Mouse (Mus musculus) skeletal muscle tissue, adult 2 months (tissue): ENCODE measurements around the gene Spink4.
"Not testable (repeated sequence)": the region's sequence is repeated elsewhere in the genome, so short reads cannot be mapped to it uniquely, and the experiment has no call there.

Source experiments
- DNase-seq: peaks from one replicate; pipeline ENCODE4 v3.0.0-alpha.2; 2012; ENCODE audit warnings: low read depth, low spot score

The Spink4 gene

DNA sequence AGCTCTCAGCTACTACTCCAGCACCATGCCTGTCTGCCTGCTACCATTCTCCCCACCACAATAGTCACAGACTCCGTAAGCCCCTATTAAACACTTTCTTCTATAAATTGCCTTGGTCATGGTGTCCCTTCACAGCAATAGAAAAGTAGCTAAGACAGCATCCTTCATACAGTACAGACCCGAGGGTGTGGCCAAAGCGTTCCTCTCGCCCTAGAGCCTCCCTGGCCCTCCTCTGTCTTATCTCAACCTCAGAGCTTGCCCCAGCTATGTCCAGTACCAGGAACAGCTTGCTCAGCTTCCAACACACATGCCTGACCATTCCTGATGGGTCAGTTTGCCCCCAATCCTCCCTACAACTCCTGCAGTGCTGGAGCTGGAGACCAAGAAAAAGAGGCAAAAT is 19.2 kb upstream of the Spink4 start:
- DNase-seq = no peak

DNA sequence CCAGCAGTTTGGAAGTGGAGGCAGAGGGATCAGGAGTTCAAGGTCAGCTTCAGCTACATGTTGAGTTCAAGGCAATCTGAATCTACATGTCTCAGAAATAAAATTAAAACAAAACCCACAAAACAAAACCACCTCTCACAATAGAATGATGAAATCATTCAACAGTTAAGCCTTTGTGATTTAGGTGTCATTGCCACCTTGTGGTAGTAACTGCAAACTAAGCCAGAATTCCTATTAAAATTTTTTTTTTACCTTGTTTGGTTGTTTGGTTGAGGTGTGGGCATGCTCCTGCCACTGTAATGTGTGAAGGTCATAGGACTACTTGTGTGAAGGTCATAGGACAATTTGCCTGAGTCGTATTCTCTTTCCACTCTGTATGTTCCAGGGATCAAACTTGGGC is 13.6 kb upstream of the Spink4 start:
- no peak for DNase-seq

DNA sequence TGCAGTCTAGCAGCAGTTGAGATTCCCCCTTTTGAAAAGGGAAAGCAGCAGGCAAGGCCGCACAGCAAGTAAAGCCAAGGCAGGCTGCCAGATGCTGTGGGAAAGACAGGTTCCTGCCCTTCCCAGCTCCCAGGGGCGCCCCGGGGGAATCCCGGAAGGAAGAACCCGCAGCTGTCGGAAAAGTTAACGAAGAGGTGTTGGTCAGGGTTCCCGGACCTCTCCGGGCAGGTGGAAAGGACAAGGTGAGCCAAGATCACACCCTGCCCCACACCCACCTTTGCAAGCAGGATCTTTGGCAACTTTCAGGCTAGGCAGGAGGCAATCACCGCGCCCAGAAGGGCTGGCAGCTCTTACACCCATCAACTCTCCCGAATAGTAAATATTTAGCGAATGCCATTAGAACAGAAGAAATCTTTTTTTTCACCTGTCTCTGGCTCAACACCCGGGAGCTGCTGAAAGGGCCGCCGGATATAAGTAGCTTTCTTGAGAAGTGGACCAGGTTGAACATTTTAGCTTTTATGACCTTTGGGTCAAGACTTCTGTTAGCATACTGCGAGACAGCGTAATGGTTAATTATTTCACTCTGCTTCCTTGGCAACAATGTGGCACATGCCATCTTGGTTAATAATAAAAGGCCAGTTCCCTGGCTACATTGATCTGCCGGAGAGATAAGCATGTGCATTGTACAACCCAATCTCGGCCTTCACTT is 11.4 kb upstream of the Spink4 start:
- DNase-seq = no peak

DNA sequence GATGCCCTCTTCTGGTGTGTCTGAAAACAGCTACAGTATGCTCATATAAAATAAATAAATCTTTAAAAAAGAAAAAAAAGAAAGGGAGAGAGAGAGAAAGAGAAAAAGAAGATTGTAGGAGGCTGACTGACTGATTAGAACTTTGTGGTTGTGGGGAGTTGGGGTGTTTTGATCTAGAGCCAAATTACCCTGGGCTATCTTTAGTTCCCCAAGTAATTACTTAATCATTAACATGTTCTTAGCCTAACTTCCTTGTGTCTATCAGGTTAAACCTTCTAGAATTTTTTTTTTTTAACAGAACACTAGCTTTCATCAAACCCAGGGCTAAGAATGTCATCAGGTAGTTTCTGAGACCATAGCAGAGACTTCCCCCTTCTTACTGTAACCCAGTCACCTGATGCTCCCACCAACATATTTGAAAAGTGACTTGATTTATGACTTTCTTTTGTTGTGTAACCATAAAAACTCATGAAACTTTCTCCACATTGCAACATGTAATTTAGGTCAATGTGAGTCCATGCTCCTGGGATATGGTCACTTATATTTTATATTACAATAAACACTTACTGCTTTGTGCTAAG is 5.5 kb upstream of the Spink4 start:
- DNase-seq = no peak

DNA sequence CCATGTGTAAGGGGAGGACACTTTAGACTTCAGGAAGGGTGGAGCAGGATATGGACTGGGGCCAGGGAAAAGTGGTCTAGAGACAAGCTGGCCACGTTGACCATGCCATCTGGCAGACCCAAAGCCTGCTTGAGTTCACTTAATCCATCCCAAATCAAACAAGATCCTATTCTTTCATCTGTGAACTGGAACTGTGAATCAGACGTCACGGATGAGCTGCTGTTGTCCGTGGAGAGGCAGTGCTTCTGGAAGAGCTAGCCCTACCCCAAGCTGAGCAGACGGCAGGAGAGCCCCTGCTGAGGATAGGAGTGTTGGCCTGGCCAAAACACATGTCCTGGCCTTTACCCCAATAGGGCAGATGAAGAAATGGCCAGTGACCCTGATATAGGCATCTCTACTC is 3.9 kb upstream of the Spink4 start:
- no peak for DNase-seq

DNA sequence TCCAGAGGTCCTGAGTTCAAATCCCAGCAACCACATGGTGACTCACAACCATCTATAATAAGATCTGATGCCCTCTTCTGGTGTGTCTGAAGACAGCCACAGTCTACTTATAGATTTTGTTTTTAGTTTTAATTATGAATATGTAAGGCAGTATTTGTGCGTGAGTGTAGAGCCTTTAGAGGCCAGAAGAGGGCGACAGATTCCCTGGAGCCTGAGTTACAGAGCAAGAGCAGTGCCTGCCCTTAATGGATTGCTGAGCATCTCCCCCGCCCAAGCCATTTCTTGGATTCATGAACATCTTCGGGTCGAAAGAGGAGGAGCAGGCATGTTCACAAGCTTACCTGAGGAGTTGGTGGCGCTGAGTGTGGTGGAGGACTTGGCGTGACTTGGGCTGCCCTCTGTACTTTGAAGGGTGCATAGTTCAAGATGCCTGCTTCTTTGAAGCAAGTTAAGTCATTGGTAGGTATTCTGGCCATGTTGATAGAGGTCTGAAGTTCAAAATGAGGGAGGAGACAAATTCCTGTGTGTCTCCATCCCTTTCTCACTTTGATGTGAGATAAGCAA is 3.2 kb upstream of the Spink4 start:
- no peak for DNase-seq

DNA sequence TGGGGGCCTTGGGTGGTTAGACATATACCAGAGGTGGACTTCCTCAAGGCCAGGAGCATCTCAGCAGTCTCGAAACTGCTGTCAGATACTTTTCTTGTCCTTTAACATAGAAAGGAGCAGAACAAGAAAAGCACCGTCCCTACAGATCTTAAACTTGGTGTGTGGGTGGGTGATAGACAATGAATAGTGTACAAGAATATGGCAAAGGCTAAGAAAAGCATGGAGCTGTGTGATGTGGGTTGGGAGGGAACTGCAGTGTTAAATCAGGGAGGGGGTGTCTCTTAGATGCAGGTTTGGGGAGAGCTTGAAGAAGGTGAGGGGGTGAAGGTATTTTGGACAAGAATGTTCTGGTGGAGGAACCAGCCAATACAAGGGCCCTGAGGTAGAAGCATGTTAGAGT is 724 bp downstream of the Spink4 start:
- no peak for DNase-seq

DNA sequence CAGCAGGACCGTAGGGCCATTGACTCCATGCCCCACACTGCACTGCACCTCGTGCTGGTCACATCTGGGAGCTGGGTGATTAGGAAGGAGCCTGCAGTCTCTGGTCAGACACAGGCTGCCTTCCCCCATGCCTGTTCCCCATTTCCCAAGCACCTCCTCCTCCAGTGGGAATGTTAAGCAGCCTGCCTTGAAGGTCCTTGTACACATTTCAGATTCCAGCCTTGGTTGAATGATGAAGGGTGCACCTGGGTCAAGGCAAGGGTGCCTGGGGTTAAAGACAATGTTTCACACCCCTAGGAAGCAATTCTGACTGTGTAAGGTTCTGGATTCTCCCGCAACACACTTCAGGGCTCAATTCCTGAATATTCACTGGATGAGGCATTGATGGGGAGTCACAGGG is 1.4 kb downstream of the Spink4 start:
- no peak for DNase-seq

DNA sequence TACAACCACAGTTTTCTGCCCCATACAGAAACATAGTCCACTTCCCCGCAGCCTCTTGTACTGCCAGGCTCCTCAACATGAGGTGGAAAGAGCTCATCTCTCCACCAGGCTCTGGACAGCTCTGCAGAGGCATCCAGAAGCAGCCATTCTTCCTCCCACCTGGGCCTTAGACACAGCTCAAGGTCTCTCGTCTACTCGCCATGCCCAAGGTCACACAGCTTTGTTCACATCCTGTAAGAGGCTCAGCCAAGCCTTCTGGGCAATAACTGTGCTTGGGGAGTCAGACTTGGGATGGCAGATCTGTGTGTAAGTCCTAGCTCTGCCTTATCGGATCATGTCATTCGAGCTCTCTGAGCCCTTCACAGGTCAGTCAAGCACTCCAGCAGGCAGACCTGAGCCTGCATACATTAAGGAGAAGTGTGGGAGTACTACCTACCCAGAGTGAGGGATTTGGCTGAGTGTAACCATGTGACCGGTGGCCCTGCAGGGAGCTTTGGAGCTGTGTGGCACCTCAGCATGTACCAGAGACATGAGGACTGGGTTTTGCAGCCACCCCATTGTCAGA is 3.3 kb downstream of the Spink4 start:
- no peak for DNase-seq

DNA sequence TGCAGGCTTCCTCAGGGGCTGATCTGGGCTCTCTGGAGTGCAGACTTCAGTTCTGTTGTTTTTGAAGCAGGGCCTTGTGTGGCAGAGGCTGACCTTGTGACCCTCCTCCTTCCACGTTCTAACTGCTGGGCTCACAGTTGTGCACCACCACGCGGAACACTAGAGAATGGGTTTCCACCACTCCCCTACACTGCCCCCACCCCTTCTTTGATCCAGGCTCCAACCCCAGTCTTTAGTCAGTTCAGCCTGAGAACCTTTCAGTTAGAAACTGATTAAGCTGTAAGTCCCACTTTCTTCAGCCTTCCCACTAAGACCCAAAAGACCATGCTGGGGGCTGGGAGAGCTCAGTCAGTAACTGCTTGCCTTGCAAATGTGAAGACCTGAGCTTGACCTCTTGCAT is 5.7 kb downstream of the Spink4 start:
- no peak for DNase-seq

DNA sequence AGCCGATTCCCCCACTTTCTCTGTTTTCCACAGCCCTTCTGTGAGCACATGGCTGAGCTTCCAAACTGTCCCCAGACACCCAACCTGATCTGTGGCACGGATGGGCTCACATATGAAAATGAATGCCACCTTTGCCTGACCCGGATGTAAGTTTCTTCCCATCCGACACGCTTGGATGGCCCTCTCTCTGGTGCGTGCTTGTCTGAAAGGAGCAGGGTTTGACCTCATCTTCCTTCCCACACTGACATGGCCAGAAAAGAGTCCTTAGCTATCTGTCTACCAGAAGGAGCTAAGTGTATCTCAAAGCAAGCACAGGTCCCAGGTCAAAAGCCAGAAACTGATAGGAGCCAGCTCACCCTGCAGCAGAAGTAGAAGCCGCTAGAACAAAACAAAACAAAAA is 9.2 kb downstream of the Spink4 start:
- DNase-seq = no peak

DNA sequence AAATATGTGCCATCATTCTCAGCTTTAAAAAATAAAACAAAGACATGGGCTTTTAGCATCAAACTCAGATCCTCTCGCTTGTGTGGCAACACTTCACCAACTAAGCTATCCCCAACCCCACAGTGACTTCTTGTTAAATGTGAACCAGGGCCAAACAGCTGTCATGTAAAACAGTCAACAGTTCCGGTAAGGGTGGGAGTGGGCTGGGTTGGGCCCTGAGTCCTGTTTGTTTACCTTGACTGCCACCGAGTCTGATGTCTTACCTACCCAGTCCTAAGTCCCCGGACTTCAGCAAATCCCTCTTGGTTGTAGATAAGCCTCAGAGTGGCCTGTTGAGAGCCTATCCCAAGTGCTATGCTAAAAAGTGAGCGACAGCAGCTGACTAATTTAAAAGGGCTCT is 13.8 kb downstream of the Spink4 start:
- no peak for DNase-seq

DNA sequence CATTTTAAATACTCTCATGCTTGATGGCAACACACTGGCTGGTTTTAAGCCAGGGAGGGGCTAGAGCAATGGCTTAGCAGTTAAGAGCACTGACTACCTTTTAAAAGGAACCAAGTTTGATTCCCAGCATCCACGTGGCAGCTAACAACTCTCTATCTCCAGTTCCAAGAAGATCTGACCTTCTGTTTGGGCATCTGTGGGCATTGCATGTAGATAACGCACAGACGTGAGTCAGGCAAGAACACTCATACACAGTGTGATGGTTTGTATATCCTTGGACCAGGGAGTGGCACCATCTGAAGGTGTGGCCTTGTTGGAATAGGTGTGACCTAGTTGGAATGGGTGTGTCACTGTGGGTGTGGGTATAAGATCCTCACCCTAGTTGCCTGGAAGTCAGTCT is 14.5 kb downstream of the Spink4 start:
- DNase-seq = not testable (repeated sequence)

DNA sequence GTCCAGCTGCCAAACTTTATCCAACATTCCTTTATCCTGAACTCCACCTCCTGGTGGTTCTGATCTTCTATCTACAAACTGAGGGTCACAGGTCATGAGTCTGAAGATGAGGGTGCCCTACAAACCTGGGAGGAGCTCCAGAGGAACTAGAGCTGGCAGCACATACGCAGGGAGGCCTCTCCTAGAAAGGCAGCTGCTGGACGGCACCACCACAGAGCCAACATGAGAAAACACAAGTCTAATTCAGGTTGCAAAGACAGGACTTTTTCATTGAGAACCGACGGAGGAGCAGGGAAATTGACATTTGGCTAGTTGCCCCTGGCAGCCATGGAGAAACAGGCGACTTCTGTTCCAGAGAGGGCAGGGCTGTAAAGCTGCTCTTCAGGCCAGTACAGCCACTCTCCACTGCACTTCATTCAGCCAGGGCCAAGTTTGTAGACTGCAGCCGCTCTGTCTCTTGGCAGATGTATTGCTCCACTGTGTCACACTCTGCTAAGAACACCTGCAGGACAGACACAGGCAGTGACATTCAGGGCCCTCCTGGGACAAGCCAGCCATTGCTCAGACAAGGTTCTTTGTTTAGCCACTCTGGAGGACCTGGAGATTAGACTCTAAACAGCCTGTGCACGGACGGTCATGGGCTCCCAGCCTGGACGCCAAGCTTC is 16.5 kb downstream of the Spink4 start:
- peak; percentile 31 for DNase-seq

DNA sequence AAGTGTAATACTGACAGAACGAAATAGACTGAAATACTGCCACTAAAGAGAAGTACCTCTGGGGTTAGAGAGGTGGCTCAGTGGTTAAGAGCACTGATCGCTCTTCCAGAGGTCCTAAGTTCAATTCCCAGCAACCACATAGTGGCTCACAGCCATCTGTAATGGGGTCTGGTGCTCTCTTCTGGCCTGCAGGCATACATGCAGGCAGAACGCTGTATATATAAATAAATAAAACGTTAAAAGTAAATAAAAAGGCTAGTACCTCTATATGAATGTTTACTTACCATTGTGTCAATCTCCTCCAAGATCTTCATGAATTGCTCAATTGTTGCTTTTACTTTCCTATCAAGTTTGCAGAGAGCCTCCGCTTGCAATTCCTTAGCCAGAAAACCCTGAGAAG is 18.9 kb downstream of the Spink4 start:
- DNase-seq = no peak

DNA sequence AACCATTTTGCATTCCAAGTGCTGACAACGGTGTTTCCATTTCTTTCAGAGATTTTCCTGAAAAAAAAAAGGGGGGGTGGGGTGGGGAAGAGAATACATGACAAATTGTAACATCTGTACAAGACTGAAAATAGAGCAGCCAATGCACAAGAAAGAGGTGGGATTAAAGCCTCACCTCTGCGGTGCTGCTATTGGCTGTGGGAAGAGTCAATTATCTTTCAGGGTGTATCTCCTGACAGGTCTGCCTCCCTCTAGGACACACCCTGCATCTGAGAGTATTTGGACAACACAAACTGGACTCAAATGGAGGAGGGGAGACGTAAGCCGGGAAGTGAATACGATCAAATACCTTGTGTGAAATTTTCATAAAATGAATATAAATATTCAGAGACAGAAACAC is 23.8 kb downstream of the Spink4 start:
- DNase-seq = no peak

DNA sequence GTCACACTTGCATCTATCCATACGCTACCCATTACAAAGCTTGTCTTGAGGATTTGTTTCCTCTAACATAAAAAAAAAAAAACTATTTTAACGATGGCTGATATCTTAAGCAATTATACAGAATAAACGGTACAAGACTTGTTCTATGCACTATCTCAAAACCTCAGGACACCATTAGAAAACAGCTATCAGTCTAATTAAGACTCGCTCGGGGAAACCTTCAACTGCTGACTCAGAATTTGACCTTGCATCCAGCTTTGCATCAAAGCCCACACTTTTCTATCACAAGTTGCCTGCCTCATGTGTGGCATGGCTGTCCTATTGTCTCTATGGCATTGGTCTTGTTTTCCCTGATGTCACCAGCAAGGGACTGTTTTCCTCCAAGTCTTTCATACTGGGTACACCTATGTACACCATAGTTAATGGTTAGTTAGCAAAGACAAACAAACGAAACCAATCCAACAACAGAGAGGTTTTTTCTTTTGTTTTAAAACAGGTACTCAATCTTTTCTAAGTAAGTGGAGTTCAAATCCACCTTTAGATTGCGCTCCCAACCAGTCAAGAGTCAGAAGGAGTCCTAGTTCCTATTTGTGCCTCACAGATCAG is 26.8 kb downstream of the Spink4 start:
- no peak for DNase-seq

DNA sequence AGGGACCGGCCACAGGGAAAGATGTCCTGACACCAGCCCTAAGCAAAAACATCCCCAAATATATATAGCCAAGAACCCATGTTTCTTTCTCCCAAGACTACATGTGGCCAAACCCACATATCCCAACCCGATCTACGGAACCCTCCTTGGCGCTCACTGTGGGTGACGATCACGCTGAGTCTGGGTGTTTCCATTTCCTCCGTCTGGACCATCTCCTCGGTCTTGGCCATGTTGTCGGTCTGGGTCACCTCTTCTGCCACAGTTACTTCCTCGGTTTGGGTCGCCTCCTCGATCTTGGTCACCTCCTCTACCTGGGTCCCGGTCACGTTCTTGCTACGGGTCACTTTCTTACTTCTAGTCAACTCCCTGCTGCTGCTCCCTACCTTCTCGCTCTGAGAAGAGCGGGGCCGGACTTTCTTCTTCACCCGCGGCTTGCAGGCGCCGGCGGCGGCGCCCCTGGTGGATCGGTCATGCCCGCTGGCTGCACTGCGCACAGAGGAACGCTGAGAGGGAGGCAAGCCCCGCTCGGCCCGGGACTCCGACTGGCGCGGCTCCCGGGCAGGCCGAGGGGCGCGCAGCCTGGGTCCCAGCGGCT is 27.8 kb downstream of the Spink4 start:
- DNase-seq = no peak

DNA sequence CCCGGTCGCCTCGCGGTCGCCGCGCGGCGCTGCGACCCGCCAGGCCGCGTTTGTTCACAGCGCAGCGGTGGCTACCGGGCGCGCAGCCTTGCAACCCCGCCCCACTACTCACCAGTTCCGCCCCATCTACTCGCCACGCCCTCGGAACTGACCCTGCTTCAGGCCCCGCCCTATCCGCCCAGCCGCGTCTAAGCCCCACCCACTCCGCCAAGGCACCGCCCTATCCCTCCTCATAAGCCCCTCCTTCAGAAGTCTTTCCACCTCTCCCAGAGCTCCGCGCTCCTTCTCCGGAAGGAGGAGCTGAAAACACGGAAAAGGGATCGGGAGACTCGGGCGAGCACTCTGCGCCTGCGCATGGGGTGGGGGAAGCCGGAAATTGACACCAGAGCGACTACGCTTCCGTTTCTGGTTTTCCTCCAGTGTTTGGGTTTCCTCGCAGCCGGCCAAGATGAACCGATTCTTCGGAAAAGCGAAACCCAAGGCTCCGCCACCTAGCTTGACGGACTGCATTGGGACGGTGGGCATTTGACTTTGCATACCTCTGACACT is 28.4 kb downstream of the Spink4 start, which contains the start of the genes Bag1 and Chmp5:
Gene Bag1 (minus strand): TSS at position 135 of the 549 bp plus-strand sequence.
Gene Chmp5 (plus strand): TSS at position 248 of the 549 bp plus-strand sequence.
- peak; percentile 99 for DNase-seq

DNA sequence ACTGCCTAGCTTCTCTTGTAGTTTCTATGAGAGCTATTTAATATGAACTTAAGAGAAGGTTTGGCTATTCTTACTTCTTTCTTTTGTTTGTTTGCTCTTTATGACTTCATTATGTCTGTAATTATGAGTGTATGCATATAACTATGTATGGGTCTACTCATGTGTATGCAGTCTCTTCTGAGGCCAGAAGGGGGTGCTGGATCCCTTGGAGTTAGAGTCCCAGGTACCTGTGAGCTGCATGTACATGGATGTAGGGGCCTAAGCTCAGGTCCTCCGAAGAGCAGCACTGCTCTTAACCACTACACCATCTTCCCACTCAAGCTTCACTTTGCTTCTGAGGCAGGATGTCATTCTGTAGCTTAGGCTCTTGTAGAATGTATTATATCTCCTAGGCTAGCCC is 33.7 kb downstream of the Spink4 start:
- no peak for DNase-seq

DNA sequence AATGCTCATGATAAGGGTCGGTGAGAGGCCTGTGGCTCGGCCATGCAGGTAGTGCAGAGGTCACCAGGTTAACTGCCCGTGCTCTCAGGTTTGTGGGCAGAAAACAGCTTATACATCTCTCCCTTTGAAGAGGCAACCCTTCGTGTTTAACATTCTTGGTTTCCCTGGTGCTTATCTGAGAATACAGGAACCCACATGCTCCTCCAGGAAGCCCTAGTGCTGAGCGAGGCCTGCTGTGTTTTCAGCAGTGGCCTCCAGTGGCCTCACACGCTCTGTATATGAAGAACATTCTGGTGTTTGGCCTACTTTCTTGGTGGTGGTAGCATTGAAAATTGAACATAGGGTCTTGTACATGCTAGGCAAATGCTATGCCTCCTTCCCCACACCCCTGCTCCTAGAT is 36.1 kb downstream of the Spink4 start:
- DNase-seq = no peak
